Mouse (Mus musculus) urinary bladder, adult 2 months (tissue): Measurements from ENCODE around the gene Mogs. TPM values are rescaled to one million over a fixed set of nuclear protein-coding genes. Genes with fewer than 3 reads are reported as not detected.
A peak's percentile ranks its signal among the peaks of the same experiment; 100 is the strongest.

Experiments used
- DNase-seq: peaks from one replicate; pipeline ENCODE4 v3.0.0; 2022; ENCODE audit warnings: low spot score
- polyA plus RNA-seq: library from polyadenylated mRNA; depleted of rRNA; stranded (reverse); fragments of >200 nt; gene quantifications from 2 replicates; pipeline ENCODE4 v1.2.3, GENCODE M21; 2012

Mogs gene
- polyA plus RNA-seq, 1 experiment: 40.3 TPM

- DNase-seq: no peak
Measured at GRCm38 (mm10) chr6:83095968-83096367, 19.3 kb upstream of the Mogs start.

GRCm38 (mm10) chr6:83098411-83098810 lies 16.9 kb upstream of the Mogs start:
- DNase-seq: no peak

- DNase-seq: peak; percentile 67
Measured at GRCm38 (mm10) chr6:83101316-83101687, 14.0 kb upstream of the Mogs start, which contains the start of the genes Ccdc142 and Gm42688. TSS of gene Ccdc142 (plus strand) at chr6:83101601. TSS of gene Gm42688 (plus strand) at chr6:83101617.

- DNase-seq: no peak
Measured at GRCm38 (mm10) chr6:83101688-83102556, 13.4 kb upstream of the Mogs start.

- DNase-seq: no peak
Measured at GRCm38 (mm10) chr6:83103130-83103650, 12.1 kb upstream of the Mogs start.

GRCm38 (mm10) chr6:83104158-83104557 lies 11.1 kb upstream of the Mogs start:
- no peak for DNase-seq

GRCm38 (mm10) chr6:83107566-83108400 lies 7.5 kb upstream of the Mogs start:
- no peak for DNase-seq

GRCm38 (mm10) chr6:83108762-83109668 lies 6.3 kb upstream of the Mogs start, which contains the start of gene Mrpl53:
TSS of gene Mrpl53 (plus strand) at chr6:83109040.
- DNase-seq: peak; percentile 80

- DNase-seq: no peak
Measured at GRCm38 (mm10) chr6:83111510-83112136, 3.7 kb upstream of the Mogs start.

- no peak for DNase-seq
Measured at GRCm38 (mm10) chr6:83115682-83116372, 531 bp downstream of the Mogs start.

- no peak for DNase-seq
Measured at GRCm38 (mm10) chr6:83116373-83117164, 1.3 kb downstream of the Mogs start.

GRCm38 (mm10) chr6:83117165-83117438 lies 1.8 kb downstream of the Mogs start:
- no peak for DNase-seq

- DNase-seq: no peak
Measured at GRCm38 (mm10) chr6:83117616-83118015, 2.3 kb downstream of the Mogs start.

GRCm38 (mm10) chr6:83118369-83118768 lies 3.1 kb downstream of the Mogs start:
- DNase-seq: no peak

- DNase-seq: peak; percentile 18
Measured at GRCm38 (mm10) chr6:83118825-83119733, 3.8 kb downstream of the Mogs start.

GRCm38 (mm10) chr6:83119734-83120051 lies 4.4 kb downstream of the Mogs start:
- peak; percentile 26 for DNase-seq

- DNase-seq: peak; percentile 84
Measured at GRCm38 (mm10) chr6:83120930-83121862, 5.9 kb downstream of the Mogs start, which contains the start of gene Wbp1. TSS of gene Wbp1 (minus strand) at chr6:83121559.
